Mouse (Mus musculus) T-cell, adult 2 months (primary cell): Measurements from ENCODE around the gene Ciapin1.

ENCODE experiments used
- DNase-seq: peaks from one replicate; pipeline ENCODE4 v3.0.0; 2022; ENCODE audit warnings: low spot score

The Ciapin1 gene

GRCm38 (mm10) chr8:94778895-94779533 is 59.1 kb downstream of the Ciapin1 start:
- DNase-seq, result no peak

GRCm38 (mm10) chr8:94778473-94778872 is 59.7 kb downstream of the Ciapin1 start:
- DNase-seq, result no peak

- DNase-seq, result no peak
Observed at GRCm38 (mm10) chr8:94778036-94778435, 60.1 kb downstream of the Ciapin1 start.

- no peak for DNase-seq
Observed at GRCm38 (mm10) chr8:94776346-94776745, 61.8 kb downstream of the Ciapin1 start.

- DNase-seq, result no peak
Observed at GRCm38 (mm10) chr8:94774601-94775000, 63.6 kb downstream of the Ciapin1 start.

- DNase-seq, result no peak
Observed at GRCm38 (mm10) chr8:94773700-94774171, 64.4 kb downstream of the Ciapin1 start.

GRCm38 (mm10) chr8:94773048-94773447 is 65.1 kb downstream of the Ciapin1 start:
- no peak for DNase-seq

- no peak for DNase-seq
Observed at GRCm38 (mm10) chr8:94771941-94772670, 66.1 kb downstream of the Ciapin1 start, which contains the start of gene Cx3cl1. Gene Cx3cl1 (plus strand): TSS chr8:94772009.

GRCm38 (mm10) chr8:94770945-94771344 is 67.2 kb downstream of the Ciapin1 start:
- no peak for DNase-seq
